Mouse (Mus musculus) brain, embryonic 14.5 days (tissue): ENCODE data around the gene Lpar3. TPM values are rescaled to one million over a fixed set of nuclear protein-coding genes. Genes with fewer than 3 reads are reported as not detected.

Experiments
- DNase-seq: peaks from one replicate; pipeline ENCODE4 v3.0.0-alpha.2; 2011; ENCODE audit warnings: low read depth
- CTCF ChIP-seq: fragments of 200-500 bp; IDR thresholded peaks from 2 replicates; pipeline ENCODE4 v1.5.1; 2012; ENCODE audit warnings: inconsistent platforms, mild to moderate bottlenecking, moderate library complexity, borderline replicate concordance; ENCODE audit not compliant: insufficient read depth, insufficient read length; ENCODE audit errors: extremely low read depth
- POLR2A ChIP-seq: fragments of 200-500 bp; IDR thresholded peaks from 2 replicates; pipeline ENCODE4 v1.6.1; 2012; ENCODE audit warnings: mild to moderate bottlenecking, inconsistent platforms, borderline replicate concordance; ENCODE audit not compliant: poor library complexity, insufficient read depth, insufficient read length, severe bottlenecking; ENCODE audit errors: extremely low read depth
- polyA plus RNA-seq: library from polyadenylated mRNA; depleted of rRNA; stranded (reverse); fragments of >200 nt; gene quantifications from 2 replicates; pipeline ENCODE4 v1.2.3, GENCODE M21; 2012

Gene Lpar3
- polyA plus RNA-seq, 1 experiment, result 0.52 TPM

DNA sequence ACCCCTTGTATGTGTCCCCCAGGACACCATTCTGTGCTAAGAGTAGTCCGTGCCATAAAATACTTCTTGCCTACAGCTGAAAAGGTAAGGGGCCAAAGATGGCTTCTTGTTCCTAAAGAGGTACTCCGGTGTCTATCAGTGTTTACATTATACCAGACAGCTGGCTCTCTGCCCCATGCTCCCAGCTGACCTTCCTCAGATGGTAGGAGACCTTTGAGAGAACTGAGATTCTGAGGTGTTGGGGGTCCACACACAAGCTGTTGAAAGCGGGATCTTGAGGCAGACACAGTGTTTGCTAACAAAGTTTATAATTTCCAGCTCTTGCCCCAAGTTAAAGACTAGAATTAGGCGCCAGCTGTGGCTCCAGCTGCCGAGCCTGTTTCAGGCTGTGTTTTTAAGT lies 53.7 kb downstream of the Lpar3 start:
- no peak for DNase-seq
- TF ChIP-seq POLR2A (no peak), CTCF (no peak)

DNA sequence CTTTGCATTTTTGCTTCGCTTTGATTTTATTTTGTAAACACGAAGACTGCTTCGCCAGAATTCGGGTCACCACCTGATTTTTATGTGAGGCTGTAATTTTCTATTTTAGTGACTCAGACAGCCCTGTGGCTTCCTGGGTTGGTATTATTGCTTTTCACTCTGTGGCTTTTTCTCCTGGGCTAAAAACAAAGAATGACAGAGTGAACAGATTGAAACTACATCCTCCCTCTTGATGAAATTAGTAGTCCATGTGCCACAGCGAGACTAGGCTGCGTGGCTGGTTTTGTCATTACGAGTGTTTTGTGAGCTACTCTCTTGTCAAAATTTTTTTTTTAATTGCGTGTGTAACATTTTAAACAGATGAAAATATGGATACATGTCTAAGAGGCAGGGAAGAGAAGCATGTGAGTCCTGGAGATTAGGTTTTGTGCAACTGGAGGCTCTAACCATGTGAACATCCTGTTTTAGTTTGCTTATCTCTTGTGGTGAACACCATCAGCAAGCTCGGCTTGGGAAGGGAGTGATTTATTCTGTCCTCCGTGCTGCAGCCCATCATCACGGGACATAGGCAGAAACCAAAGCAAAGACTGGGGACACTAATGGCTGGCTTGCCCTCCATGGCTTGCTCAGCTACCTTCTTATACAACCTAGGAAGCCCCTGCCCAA lies 54.7 kb downstream of the Lpar3 start:
- no peak for TF ChIP-seq POLR2A
- no peak for TF ChIP-seq CTCF
- DNase-seq, result no peak

GRCm38 (mm10) chr3:146276026-146276409 lies 55.3 kb downstream of the Lpar3 start:
- DNase-seq, result no peak
- TF ChIP-seq CTCF (no peak), POLR2A (no peak)

DNA sequence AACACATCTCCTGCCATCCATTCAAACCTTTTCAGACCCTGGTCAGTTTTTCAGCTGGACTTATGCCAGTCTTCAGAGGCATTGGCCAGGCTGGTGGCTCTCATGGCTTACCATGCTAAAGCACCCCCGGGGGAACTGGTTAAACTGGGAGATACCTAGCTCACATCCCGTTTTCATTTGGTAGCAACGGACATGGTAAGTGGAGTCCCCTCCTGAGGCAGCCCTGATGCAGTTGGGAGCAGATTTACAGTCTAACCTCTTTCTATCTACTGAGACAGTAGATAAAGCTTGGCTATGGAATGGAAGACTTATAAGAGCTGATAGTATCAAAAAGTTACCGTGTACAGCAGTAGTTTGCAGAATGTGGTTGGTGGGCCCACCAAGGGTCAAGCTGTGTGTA lies 56.2 kb downstream of the Lpar3 start:
- no peak for DNase-seq
- no peak for TF ChIP-seq POLR2A
- no peak for TF ChIP-seq CTCF

DNA sequence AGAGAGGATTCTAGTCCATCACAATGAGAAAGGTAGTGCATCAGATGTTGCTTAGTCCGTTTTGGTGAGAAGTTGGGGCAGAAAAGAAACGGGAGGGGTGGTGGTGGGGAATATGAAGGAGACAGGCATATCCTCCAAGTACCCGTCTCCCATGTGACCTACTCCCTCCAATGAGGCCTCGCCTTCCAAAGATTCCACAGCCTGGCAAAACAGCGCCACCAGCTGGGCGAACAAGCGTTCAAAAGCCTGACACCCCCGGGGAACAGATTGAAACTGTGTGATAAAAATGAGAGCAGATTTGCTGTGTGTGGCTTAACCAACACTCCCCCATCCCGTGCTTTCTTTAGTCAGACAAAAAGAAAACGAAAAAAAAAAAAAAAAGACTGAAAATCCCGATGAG lies 56.7 kb downstream of the Lpar3 start:
- DNase-seq, result no peak
- TF ChIP-seq CTCF (peak; percentile 5; the same call in 1 of the 2 replicates), POLR2A (no peak)

- TF ChIP-seq CTCF, result no peak
- TF ChIP-seq POLR2A, result no peak
- DNase-seq, result peak; percentile 27
These were observed 57.7 kb downstream of the Lpar3 start for GRCm38 (mm10) chr3:146278195-146279140.

- no peak for TF ChIP-seq CTCF
- no peak for TF ChIP-seq POLR2A
- no peak for DNase-seq
These were observed 63.1 kb downstream of the Lpar3 start for GRCm38 (mm10) chr3:146283732-146284361.

DNA sequence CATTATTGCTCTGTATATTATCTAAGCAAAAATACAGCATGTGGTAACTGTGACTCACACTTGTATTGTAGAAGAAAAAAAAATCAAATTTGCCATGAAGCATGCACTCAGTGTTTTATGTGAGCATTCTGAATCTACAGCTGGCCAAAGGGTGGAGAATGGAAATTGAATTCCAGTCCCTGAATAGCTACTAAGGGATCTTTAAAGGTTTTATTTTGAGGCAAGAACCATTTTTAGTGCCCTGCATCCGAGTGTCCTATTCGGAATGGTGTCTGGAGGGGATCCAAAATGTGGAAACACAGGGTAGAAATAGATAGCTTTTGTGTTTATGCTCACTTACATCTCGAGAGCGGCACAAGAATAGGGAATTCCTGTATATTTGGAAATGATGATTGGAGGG lies 65.4 kb downstream of the Lpar3 start:
- DNase-seq, result no peak

GRCm38 (mm10) chr3:146291928-146292327 lies 71.2 kb downstream of the Lpar3 start:
- DNase-seq, result no peak
- TF ChIP-seq CTCF (no peak), POLR2A (no peak)

More for the DNA sequence above, 65.4 kb downstream of the Lpar3 start:
- no peak for TF ChIP-seq CTCF
- TF ChIP-seq POLR2A, result no peak

GRCm38 (mm10) chr3:146292515-146292914 lies 71.8 kb downstream of the Lpar3 start:
- no peak for DNase-seq
- TF ChIP-seq CTCF, result no peak
- no peak for TF ChIP-seq POLR2A

DNA sequence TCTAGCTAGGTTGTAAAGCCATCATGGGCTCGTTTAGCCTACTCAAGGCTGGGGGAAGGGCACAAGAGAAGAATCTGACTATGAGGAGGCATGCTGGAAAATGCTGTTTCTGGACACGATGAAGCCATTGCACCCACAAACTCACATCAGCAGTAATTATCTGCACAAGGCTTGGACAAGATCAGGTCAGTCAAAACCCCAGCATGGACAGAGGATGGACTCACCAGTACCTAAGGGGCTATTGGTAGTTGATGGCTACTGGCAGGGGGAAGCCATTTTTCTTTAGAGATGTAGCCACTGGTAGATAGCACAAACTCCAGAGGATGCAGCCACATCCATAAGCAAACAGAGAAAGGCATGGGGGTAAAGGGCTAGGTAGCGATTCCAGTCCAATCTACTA lies 81.7 kb downstream of the Lpar3 start:
- TF ChIP-seq POLR2A (no peak), CTCF (no peak)
- no peak for DNase-seq

GRCm38 (mm10) chr3:146303194-146303593 lies 82.4 kb downstream of the Lpar3 start:
- TF ChIP-seq CTCF (no peak), POLR2A (no peak)
- no peak for DNase-seq
